Mouse (Mus musculus) myocyte (in vitro differentiated cells): Measurements from ENCODE around the gene Pecr.

Experiments used
- E2F4 ChIP-seq: IDR thresholded peaks from one replicate; pipeline ENCODE4 v1.6.1; 2011; ENCODE audit warnings: mild to moderate bottlenecking, control low read depth, moderate library complexity; ENCODE audit not compliant: insufficient read depth
- MAX ChIP-seq: IDR thresholded peaks from one replicate; pipeline ENCODE4 v1.6.1; 2011; ENCODE audit warnings: low read depth, mild to moderate bottlenecking, control low read depth
- MYOG ChIP-seq, 3 experiments: IDR thresholded peaks; one replicate each; pipeline ENCODE4 v1.6.1; 2011; ENCODE audit warnings: control low read depth in 2 of 3, low read depth in 2 of 3, mild to moderate bottlenecking in 2 of 3; ENCODE audit not compliant: insufficient read length in 2 of 3, control insufficient read depth in 1 of 3, insufficient read depth in 1 of 3
- POLR2A ChIP-seq: IDR thresholded peaks from one replicate; pipeline ENCODE4 v1.6.1; 2011; ENCODE audit warnings: low read depth, mild to moderate bottlenecking, control low read depth, moderate library complexity; ENCODE audit not compliant: insufficient read length
- POLR2AphosphoS2 ChIP-seq: IDR thresholded peaks from one replicate; pipeline ENCODE4 v1.6.1; 2011; ENCODE audit warnings: low read depth, control low read depth; ENCODE audit not compliant: insufficient read length
- REST ChIP-seq: IDR thresholded peaks from one replicate; pipeline ENCODE4 v1.6.1; 2011; ENCODE audit warnings: mild to moderate bottlenecking, control low read depth, moderate library complexity; ENCODE audit not compliant: insufficient read depth, insufficient read length
- USF1 ChIP-seq: IDR thresholded peaks from one replicate; pipeline ENCODE4 v1.6.1; 2011; ENCODE audit warnings: low read depth, mild to moderate bottlenecking, control low read depth, moderate library complexity

DNA sequence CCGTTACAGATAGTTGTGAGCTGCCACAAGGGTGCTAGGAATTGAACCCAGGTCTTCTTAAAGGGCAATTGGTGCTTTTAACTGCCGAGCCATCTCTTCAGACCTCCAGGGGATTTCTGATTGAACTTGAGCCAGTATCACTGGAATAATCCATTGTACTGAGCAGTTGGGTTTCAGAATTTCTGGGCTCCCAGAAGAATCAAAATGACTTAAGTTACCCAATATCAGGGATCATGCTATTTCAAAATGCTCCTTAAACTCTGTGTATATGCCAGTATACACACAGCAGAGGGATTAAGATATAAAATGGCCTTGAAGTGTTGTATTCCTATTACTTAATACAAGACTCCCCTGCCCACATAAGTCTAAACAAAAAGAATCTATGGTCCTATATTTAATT lies 7.8 kb upstream of the Pecr start:
- TF ChIP-seq POLR2A (no peak), REST (no peak), MYOG (IDR thresholded peaks at IDR 0.05; ENCODE audit: control insufficient read depth in 1 of 3, insufficient read depth in 1 of 3, insufficient read length in 2 of 3, low read depth in 2 of 3) (no peak), USF1 (no peak), E2F4 (no peak), MAX (no peak), POLR2AphosphoS2 (no peak)
